Mouse (Mus musculus): ENCODE measurements around the gene Arhgap9. TPM values are rescaled to one million over a fixed set of nuclear protein-coding genes. Genes with fewer than 3 reads are reported as not detected.
A peak's percentile ranks its signal among the peaks of the same experiment; 100 is the strongest.

The Arhgap9 gene
- polyA plus RNA-seq, 1 experiment from 2014 or later, result 13.5 TPM

DNA sequence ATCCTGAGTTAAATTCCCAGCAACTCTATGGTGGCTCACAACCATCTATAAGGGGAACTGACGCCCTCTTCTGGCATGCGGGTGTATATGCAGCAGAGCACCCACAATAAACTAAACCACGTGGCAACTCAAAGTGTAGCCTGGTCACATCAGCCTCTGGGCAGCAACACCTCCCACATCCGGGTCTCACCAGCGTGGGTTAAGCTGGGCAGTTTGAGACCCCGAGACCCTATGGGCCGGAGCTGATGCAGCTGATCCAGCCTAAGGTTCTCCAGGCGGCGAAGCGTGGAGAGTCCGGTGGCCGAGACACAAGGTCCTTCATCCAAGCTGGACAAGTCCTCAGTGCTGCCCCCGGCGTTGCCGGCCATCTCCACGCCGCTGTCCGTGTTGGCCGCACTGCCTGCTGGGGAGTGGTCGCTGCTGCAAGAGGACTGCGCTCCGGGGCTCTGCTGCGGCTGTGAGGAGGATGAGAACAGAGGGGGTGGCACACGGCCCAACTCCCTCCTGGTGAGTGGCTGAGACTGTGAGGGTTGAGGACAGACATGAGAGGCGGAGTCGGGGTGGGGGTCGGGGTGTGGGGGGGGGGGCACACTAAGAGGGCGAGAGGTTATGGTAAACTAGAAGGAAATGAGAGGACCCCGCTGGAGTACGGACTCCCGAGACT, 10.6 kb downstream of the Arhgap9 start:
- ATAC-seq, result 0 out of 2 replicates have a peak, but pooled peaks have one; percentile 14
- TF ChIP-seq EP300 (IDR thresholded peaks at IDR 0.05; ENCODE audit: low read depth) (no peak), CTCF (IDR thresholded peaks at IDR 0.05; ENCODE audit: low read depth) (peak; percentile 47)
- H3K27me3 ChIP-seq (ENCODE audit: insufficient read depth, low read length), result 0 out of 2 replicates have a peak, but pooled peaks cover 5% of the 10 kb centered on the region
- H3K36me3 ChIP-seq (replicated peaks; ENCODE audit: insufficient read depth, low read length), result peaks cover 5% of the 10 kb centered on the region
- H3K4me2 ChIP-seq (ENCODE audit: low read depth, low read length), result peak overlapping the region; percentile 13; the same call in 1 of the 2 replicates
- DNase-seq, result peak; percentile 15
- no peak overlapping the region for H3K4me3 ChIP-seq (ENCODE audit: low read depth, low read length)
- WGBS (ENCODE audit: insufficient replicate concordance), result 40% methylated on average over 30 of the region's 31 CpGs
- H3K27ac ChIP-seq (ENCODE audit: low read depth), result no peak overlapping the region
- H3K9me3 ChIP-seq (ENCODE audit: low read length), result no peaks in the 10 kb centered on the region
- no peaks in the 10 kb centered on the region for H3K4me1 ChIP-seq (ENCODE audit: insufficient read depth)
- no peak overlapping the region for H3K9ac ChIP-seq (replicated peaks)

DNA sequence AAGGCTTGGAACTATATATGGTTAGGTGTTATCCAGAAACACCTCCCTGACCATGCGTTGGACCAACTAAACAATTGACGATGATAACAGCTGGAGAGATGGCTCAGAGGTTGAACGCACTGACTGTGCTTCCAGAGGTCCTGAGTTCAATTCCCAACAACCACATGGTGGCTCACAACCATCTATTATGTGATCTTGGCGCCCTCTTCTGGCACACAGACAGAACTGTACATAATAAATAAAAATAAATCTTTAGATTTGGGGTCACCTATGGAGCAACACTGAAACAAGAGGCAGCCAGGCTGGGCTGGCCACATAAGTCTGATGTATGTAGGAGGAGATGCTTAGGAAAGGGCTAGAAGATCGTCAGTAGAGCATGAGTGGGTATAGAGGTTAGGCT, 11.4 kb downstream of the Arhgap9 start:
- TF ChIP-seq CTCF (IDR thresholded peaks at IDR 0.05; ENCODE audit: low read depth) (peak; percentile 64), EP300 (IDR thresholded peaks at IDR 0.05; ENCODE audit: low read depth) (no peak)
- Histone ChIP-seq H3K4me2 (ENCODE audit: low read depth, low read length) (no peak overlapping the region), H3K4me3 (ENCODE audit: low read depth, low read length) (no peak overlapping the region), H3K9me3 (ENCODE audit: low read length) (no peaks in the 10 kb centered on the region), H3K9ac (replicated peaks) (no peak overlapping the region), H3K4me1 (ENCODE audit: insufficient read depth) (no peaks in the 10 kb centered on the region), H3K27ac (ENCODE audit: low read depth) (no peak overlapping the region), H3K36me3 (replicated peaks; ENCODE audit: insufficient read depth, low read length) (no peaks in the 10 kb centered on the region), H3K27me3 (ENCODE audit: insufficient read depth, low read length) (peaks cover 10% of the 10 kb centered on the region; the same call in 1 of the 2 replicates)
- ATAC-seq, result no peak
- 56% methylated on average over 5 of the region's 5 CpGs for WGBS (ENCODE audit: insufficient replicate concordance)
- DNase-seq, result peak; percentile 17

DNA sequence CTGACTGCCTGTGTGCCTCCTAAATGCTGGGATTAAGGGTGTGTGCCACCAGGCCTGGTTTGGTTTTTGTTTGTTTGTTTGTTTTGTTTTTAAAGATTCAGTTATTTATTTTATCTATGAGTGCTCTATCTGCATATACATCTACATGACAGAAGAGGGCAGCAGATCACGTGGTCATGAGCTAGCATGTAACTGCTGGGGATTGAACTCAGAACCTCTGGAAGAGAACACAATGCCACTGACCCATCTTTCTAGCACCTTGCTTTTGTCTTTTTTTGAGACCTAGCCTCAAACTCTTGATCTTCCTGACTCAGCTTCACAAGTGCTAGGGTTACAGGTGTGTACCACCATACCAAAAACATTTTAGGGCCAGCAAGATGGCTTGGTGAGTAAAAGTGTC, 13.5 kb downstream of the Arhgap9 start:
- WGBS (ENCODE audit: insufficient replicate concordance), result 45% methylated on average over 1 of the region's 1 CpGs
- DNase-seq (no peak), ATAC-seq (no peak)
- no peaks in the 10 kb centered on the region for H3K36me3 ChIP-seq (replicated peaks; ENCODE audit: insufficient read depth, low read length)
- H3K4me1 ChIP-seq (ENCODE audit: insufficient read depth), result peaks cover 6% of the 10 kb centered on the region
- H3K9ac ChIP-seq (replicated peaks), result no peak overlapping the region
- peaks cover 24% of the 10 kb centered on the region for H3K27me3 ChIP-seq (ENCODE audit: insufficient read depth, low read length)
- H3K4me3 ChIP-seq (ENCODE audit: low read depth, low read length), result no peak overlapping the region
- H3K9me3 ChIP-seq (ENCODE audit: low read length), result no peaks in the 10 kb centered on the region
- no peak overlapping the region for H3K27ac ChIP-seq (ENCODE audit: low read depth)
- TF ChIP-seq EP300 (IDR thresholded peaks at IDR 0.05; ENCODE audit: low read depth) (no peak), CTCF (IDR thresholded peaks at IDR 0.05; ENCODE audit: low read depth) (no peak)
- H3K4me2 ChIP-seq (ENCODE audit: low read depth, low read length), result no peak overlapping the region

DNA sequence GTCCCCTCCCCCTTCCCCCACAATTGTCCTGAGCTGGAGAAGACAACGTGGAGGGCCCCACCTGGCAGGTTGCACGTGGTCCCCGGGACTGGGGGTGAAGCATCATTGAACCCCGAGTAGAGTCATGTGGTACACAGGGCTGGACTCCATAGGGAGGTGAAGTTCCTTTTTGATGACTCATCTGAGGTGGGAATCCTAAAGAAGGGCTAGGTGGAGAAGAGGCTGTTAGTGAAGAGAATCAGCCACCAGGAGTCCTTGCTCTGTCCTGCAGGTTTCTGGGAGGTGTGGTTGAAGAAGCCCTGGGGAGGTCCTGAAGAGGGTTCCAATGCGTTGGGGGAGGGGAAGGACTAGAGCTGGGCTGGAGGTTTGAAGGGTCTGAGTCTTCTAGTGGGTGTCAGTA, 15.2 kb downstream of the Arhgap9 start:
- H3K9me3 ChIP-seq (ENCODE audit: low read length), result no peaks in the 10 kb centered on the region
- 63% methylated on average over 5 of the region's 5 CpGs for WGBS (ENCODE audit: insufficient replicate concordance)
- H3K27me3 ChIP-seq (ENCODE audit: insufficient read depth, low read length), result peaks cover 40% of the 10 kb centered on the region
- ATAC-seq (no peak), DNase-seq (no peak)
- no peaks in the 10 kb centered on the region for H3K36me3 ChIP-seq (replicated peaks; ENCODE audit: insufficient read depth, low read length)
- no peak overlapping the region for H3K4me2 ChIP-seq (ENCODE audit: low read depth, low read length)
- H3K27ac ChIP-seq (ENCODE audit: low read depth), result no peak overlapping the region
- H3K4me3 ChIP-seq (ENCODE audit: low read depth, low read length), result no peak overlapping the region
- TF ChIP-seq EP300 (IDR thresholded peaks at IDR 0.05; ENCODE audit: low read depth) (no peak), CTCF (IDR thresholded peaks at IDR 0.05; ENCODE audit: low read depth) (no peak)
- peaks cover 18% of the 10 kb centered on the region for H3K4me1 ChIP-seq (ENCODE audit: insufficient read depth)
- no peak overlapping the region for H3K9ac ChIP-seq (replicated peaks)

DNA sequence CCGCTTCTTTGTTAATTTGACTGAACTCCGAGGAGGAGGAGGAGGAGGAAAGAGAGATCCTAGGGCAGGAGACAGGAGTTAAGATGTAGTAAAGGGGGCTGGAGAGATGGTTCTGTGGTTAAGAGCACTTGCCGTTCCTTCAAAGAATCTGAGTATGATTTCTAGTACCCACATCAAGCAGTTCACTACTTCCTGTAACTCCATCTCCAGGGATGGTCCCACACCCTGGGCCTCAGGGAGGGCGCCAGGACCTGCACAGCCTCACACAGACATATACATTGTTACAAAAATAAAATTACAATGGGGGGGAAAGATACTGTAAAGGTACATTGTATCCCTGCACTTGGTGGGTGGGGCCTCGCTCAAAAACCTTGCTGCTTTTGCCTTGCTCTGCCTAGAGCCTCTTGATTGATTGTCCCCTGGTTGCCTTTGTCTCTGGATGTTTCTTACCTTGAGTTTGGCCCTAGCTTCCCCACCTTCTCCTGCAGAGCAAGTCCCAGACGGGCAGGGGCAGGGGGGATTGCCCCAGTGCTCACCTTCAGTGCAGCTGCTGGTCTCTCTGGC, 15.9 kb downstream of the Arhgap9 start:
- Histone ChIP-seq H3K4me3 (ENCODE audit: low read depth, low read length) (no peak overlapping the region), H3K36me3 (replicated peaks; ENCODE audit: insufficient read depth, low read length) (no peaks in the 10 kb centered on the region), H3K4me1 (ENCODE audit: insufficient read depth) (peaks cover 18% of the 10 kb centered on the region), H3K9me3 (ENCODE audit: low read length) (no peaks in the 10 kb centered on the region), H3K4me2 (ENCODE audit: low read depth, low read length) (no peak overlapping the region), H3K27me3 (ENCODE audit: insufficient read depth, low read length) (peaks cover 40% of the 10 kb centered on the region), H3K27ac (ENCODE audit: low read depth) (no peak overlapping the region), H3K9ac (replicated peaks) (no peak overlapping the region)
- 66% methylated on average over 6 of the region's 6 CpGs for WGBS (ENCODE audit: insufficient replicate concordance)
- ATAC-seq (no peak), DNase-seq (no peak)
- no peak for TF ChIP-seq CTCF (IDR thresholded peaks at IDR 0.05; ENCODE audit: low read depth)
- TF ChIP-seq EP300 (IDR thresholded peaks at IDR 0.05; ENCODE audit: low read depth), result no peak

DNA sequence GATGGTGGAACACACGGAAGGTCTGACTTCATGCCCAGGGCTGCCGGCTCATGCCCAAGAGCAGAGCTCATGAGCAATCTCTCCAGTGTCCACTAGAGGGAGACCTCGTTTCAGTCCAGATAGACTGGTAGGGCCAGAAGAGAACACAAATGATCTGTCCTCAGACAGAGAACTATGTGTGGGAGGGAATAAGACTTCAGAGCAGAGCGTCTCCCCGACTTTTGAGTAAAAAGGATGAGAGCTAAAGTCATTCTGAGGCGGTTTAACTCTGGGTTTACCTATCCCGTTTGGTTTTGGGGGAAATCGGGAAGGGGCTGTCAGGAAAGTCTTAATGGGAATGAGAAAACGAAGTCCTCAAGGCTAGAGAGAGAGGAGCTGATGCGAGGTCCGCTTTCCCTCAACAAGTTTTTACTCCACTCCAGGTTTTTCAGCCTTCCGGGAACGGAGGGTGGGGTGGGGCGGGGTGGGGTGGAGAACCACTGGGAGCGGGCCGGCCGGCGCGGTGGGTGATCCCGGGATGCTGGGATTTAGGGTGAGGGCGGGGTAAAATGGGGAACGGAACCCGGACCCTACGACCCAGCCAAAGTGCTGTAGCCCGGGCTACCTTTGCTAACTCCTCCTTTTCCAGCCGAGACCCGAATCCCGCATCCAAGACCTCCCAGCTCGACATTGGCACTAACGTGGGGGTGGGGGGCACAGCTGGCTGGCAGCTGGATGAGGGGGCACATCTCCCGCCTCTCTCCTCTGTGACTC, 17.3 kb downstream of the Arhgap9 start:
- TF ChIP-seq CTCF (IDR thresholded peaks at IDR 0.05; ENCODE audit: low read depth), result peak; percentile 94
- no peak for TF ChIP-seq EP300 (IDR thresholded peaks at IDR 0.05; ENCODE audit: low read depth)
- peaks cover 18% of the 10 kb centered on the region for H3K4me1 ChIP-seq (ENCODE audit: insufficient read depth)
- no peak overlapping the region for H3K27ac ChIP-seq (ENCODE audit: low read depth)
- H3K4me2 ChIP-seq (ENCODE audit: low read depth, low read length), result peak overlapping the region; percentile 70
- no peaks in the 10 kb centered on the region for H3K36me3 ChIP-seq (replicated peaks; ENCODE audit: insufficient read depth, low read length)
- DNase-seq (peak; percentile 85), ATAC-seq (peak; percentile 83)
- no peaks in the 10 kb centered on the region for H3K9me3 ChIP-seq (ENCODE audit: low read length)
- peak overlapping the region; percentile 24 for H3K4me3 ChIP-seq (ENCODE audit: low read depth, low read length)
- H3K9ac ChIP-seq (replicated peaks), result no peak overlapping the region; the same call in 1 of the 2 replicates
- 1% methylated on average over 25 of the region's 31 CpGs for WGBS (ENCODE audit: insufficient replicate concordance)
- H3K27me3 ChIP-seq (ENCODE audit: insufficient read depth, low read length), result peaks cover 40% of the 10 kb centered on the region
